In the genomic region with DNA sequence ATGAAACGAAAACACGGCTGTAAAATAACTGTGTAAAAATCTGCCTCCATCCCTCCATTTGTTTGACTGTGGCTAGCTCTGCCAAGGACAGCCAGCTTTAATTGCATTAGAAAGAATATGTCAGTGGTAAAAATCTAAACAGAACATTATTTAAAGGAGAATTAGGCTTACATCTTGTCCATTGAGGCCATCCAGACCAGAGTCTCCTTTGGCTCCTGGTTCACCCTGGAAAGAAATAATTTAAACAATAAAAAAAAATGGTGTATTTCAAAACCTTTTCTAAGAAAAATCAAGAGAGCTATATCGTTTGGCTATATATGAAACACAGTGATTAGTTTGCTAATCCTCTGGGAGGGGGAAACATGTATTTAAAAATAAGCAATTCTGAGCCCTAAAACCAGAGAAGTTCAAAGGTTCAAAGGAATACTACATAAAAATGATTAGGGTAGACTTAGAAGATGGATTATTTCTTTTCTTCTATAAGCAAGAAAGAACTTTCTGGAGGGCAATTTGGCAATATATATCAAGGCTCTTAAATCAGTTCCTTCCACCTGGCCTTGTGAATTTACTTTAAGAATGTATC, we compare ENCODE assay signal across 23 mouse cellular contexts.
"Had no signal": no experiment of that assay in that cellular context is flagged by ENCODE, and none has a peak within 500 bp of the region (broad histone marks: within the 10 kb centered on the region; RNA-seq: fewer than 3 reads in every experiment).

No protein-coding gene starts in this region.

- DNase-seq: gastrocnemius, adult 2 months; gastrocnemius, postnatal 10 days; gastrocnemius, postnatal 25 days; heart, adult 18-20 months; heart, postnatal 14 days; heart, postnatal 36 days; kidney, adult 11 months; kidney, adult 2 months; kidney, adult 9 months; kidney, postnatal 14 days; kidney, postnatal 36 days; liver had no signal

- H3K4me1 ChIP-seq: heart, embryonic 10.5 days; heart, embryonic 12.5 days; hindbrain, embryonic 13.5 days; hindbrain, embryonic 15.5 days; kidney, embryonic 15.5 days; limb, embryonic 13.5 days had no signal

- H3K4me2 ChIP-seq: heart, embryonic 12.5 days; hindbrain, embryonic 13.5 days; hindbrain, embryonic 15.5 days; kidney, embryonic 15.5 days; limb, embryonic 13.5 days; liver, embryonic 11.5 days had no signal

- H3K36me3 ChIP-seq: heart, embryonic 10.5 days; heart, embryonic 12.5 days; hindbrain, embryonic 13.5 days; hindbrain, embryonic 15.5 days; kidney, embryonic 15.5 days; limb, embryonic 13.5 days had no signal

- ATAC-seq: hindbrain, postnatal 0 days; intestine, embryonic 16.5 days had no signal

- H3K4me3 ChIP-seq: gastrocnemius, adult 2 months; heart, embryonic 10.5 days; heart, embryonic 12.5 days; hindbrain, embryonic 13.5 days; hindbrain, embryonic 15.5 days; kidney, embryonic 15.5 days; left cerebral cortex, adult 2 months; limb, embryonic 13.5 days had no signal

- H3K27ac ChIP-seq: gastrocnemius, adult 2 months; heart, embryonic 10.5 days; hindbrain, embryonic 13.5 days; hindbrain, embryonic 15.5 days; hindbrain, postnatal 0 days; kidney, embryonic 15.5 days; kidney, postnatal 0 days; left cerebral cortex, adult 2 months; limb, embryonic 13.5 days had no signal

- H3K9me3 ChIP-seq: heart, embryonic 10.5 days; heart, embryonic 12.5 days; hindbrain, embryonic 13.5 days; hindbrain, embryonic 15.5 days; kidney, embryonic 15.5 days; limb, embryonic 13.5 days had no signal

- H3K9ac ChIP-seq: heart, embryonic 12.5 days; hindbrain, embryonic 13.5 days; hindbrain, embryonic 15.5 days; kidney, embryonic 15.5 days; limb, embryonic 13.5 days had no signal

- H3K27me3 ChIP-seq: heart, embryonic 12.5 days; hindbrain, embryonic 13.5 days; hindbrain, embryonic 15.5 days; kidney, embryonic 15.5 days; limb, embryonic 13.5 days had no signal
